Mouse (Mus musculus) forebrain, embryonic 10.5 days (tissue): Measurements from ENCODE around the gene Defb47. TPM values are rescaled to one million over a fixed set of nuclear protein-coding genes. Genes with fewer than 3 reads are reported as not detected.

Experiments
- DNase-seq: peaks from one replicate; pipeline ENCODE4 v3.0.0-alpha.2; 2017; ENCODE audit warnings: low spot score; ENCODE audit errors: extremely low spot score
- H3K27ac ChIP-seq: fragments of 300-500 bp; sonication (generic); 2 replicates; pipeline ENCODE4 v1.5.1; 2016; ENCODE audit warnings: mild to moderate bottlenecking
- H3K27me3 ChIP-seq: fragments of 300-500 bp; sonication (generic); 2 replicates; pipeline ENCODE4 v1.6.1; 2016; ENCODE audit warnings: mild to moderate bottlenecking; ENCODE audit not compliant: poor library complexity, severe bottlenecking
- H3K36me3 ChIP-seq: fragments of 300-500 bp; sonication (generic); replicated peaks from 2 replicates; pipeline ENCODE4 v1.6.1; 2016; ENCODE audit warnings: mild to moderate bottlenecking, moderate library complexity
- H3K4me1 ChIP-seq: fragments of 300-500 bp; sonication (generic); 2 replicates; pipeline ENCODE4 v1.6.1; 2016
- H3K4me3 ChIP-seq: fragments of 300-500 bp; sonication (generic); 2 replicates; pipeline ENCODE4 v1.5.1; 2016; ENCODE audit warnings: mild to moderate bottlenecking, moderate library complexity
- H3K9me3 ChIP-seq: fragments of 300-500 bp; sonication (generic); 2 replicates; pipeline ENCODE4 v1.6.1; 2016; ENCODE audit warnings: mild to moderate bottlenecking, moderate library complexity
- WGBS: fragments of 180-500 bp; shearing (Covaris S2); methylation state at CpG from one replicate; pipeline ENCODE4 v1.1.7; 2016; 5-methylcytosine and 5-hydroxymethylcytosine counted together
- polyA plus RNA-seq: library from polyadenylated mRNA; unstranded; fragments of >200 nt; fragmentation: Nextera tagmentation; extraction: Ambion mirVana; gene quantifications from 2 replicates; pipeline ENCODE4 v1.2.1, GENCODE M21; 2016

The Defb47 gene
- polyA plus RNA-seq = not detected in 2 replicates

DNA sequence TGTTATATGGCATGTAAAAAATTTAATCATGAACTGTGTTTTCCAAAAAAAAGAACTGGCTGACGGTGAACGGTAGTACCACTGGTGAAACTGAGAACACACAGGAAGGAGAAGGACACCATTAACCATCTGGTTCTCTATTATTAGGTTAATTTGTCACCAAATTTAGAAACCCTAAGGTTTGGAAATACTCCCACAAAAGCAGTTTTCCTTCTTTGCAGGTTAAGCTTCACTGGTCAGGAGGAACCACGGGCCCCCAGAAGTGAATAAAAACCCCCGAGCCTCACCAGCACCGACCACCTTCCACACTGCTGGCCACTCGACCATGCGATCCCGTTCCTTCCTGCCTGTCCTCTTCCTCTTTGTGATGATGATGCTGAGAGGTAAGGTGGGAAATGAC, at the start of gene Defb47:
TSS of gene Defb47 (plus strand) at position 301 of the 400 bp plus-strand sequence.
- Histone ChIP-seq H3K4me3 (no peak within 1 kb of the TSS), H3K27ac (no peak within 1 kb of the TSS), H3K4me1 (0 out of 2 replicates have a peak, but pooled peaks cover 6% of the 10 kb centered on the region), H3K27me3 (no peaks in the 10 kb centered on the region), H3K9me3 (no peaks in the 10 kb centered on the region), H3K36me3 (no peaks in the 10 kb centered on the region)
- 92% methylated on average over 8 of the region's 8 CpGs for WGBS
- no peak for DNase-seq

GRCm38 (mm10) chr14:62956091-62956490, 41.8 kb upstream of the Defb47 start:
- H3K4me3 ChIP-seq = no peak overlapping the region
- no peaks in the 10 kb centered on the region for H3K4me1 ChIP-seq
- WGBS = 93% methylated on average over 9 of the region's 9 CpGs
- no peaks in the 10 kb centered on the region for H3K27me3 ChIP-seq
- H3K9me3 ChIP-seq = no peaks in the 10 kb centered on the region
- no peak overlapping the region for H3K27ac ChIP-seq
- DNase-seq = no peak
- peaks cover 85% of the 10 kb centered on the region for H3K36me3 ChIP-seq

DNA sequence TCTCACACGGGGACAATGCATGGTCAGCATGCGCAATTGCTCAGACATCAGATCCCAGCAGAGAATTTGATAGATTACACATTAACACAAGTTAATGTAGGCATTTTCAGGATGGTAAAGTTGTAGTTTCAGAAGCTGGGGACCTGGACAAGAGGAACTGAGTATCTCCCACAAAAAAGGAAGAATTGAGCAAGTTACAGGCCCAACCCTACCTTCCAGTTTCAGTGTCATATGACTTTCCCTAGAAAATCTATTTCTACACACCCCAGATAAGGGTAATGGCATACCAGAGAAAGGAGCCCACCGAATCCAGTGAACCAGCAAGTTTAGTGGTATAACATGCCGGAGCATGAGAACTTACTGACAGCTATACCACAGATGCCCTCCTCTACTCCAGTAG, 34.2 kb upstream of the Defb47 start:
- Histone ChIP-seq H3K27me3 (no peaks in the 10 kb centered on the region), H3K4me1 (peaks cover 13% of the 10 kb centered on the region), H3K27ac (no peak overlapping the region), H3K4me3 (no peak overlapping the region), H3K9me3 (no peaks in the 10 kb centered on the region), H3K36me3 (peaks cover 20% of the 10 kb centered on the region)
- 87% methylated on average over 4 of the region's 4 CpGs for WGBS
- no peak for DNase-seq

DNA sequence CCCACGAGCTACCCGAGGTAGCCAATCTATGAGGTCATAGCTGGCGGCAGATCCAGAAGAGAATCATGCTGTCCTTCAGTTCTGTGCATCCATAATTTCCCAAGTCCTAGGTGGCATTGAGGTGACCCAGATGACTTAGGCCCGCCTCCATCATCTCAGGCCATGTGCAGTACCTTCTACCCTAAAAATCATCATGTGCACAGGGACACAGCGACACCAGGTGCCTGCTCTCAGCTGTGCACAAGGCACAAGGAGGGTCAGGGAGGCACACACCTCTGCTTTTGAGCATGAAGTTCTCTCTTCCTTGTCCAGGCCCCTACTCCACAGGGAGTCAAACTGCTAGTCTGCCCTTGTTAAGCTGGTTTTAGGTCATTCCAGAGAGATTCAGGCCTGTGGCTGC, 32.5 kb upstream of the Defb47 start:
- Histone ChIP-seq H3K27me3 (no peaks in the 10 kb centered on the region), H3K4me3 (peak overlapping the region; percentile 49), H3K9me3 (no peaks in the 10 kb centered on the region), H3K27ac (peak overlapping the region; percentile 72; the same call in 1 of the 2 replicates), H3K4me1 (peaks cover 13% of the 10 kb centered on the region), H3K36me3 (peaks cover 3% of the 10 kb centered on the region; the same call in 1 of the 2 replicates)
- no peak for DNase-seq
- 86% methylated on average over 5 of the region's 5 CpGs for WGBS

GRCm38 (mm10) chr14:62965811-62966520, 31.9 kb upstream of the Defb47 start:
- whole genome bisulfite sequencing = 29% methylated on average over 15 of the region's 15 CpGs
- H3K27me3 ChIP-seq = no peaks in the 10 kb centered on the region
- peaks cover 3% of the 10 kb centered on the region; the same call in 1 of the 2 replicates for H3K36me3 ChIP-seq
- peak overlapping the region; percentile 49 for H3K4me3 ChIP-seq
- DNase-seq = no peak
- peak overlapping the region; percentile 72 for H3K27ac ChIP-seq
- no peaks in the 10 kb centered on the region for H3K9me3 ChIP-seq
- H3K4me1 ChIP-seq = peaks cover 13% of the 10 kb centered on the region

DNA sequence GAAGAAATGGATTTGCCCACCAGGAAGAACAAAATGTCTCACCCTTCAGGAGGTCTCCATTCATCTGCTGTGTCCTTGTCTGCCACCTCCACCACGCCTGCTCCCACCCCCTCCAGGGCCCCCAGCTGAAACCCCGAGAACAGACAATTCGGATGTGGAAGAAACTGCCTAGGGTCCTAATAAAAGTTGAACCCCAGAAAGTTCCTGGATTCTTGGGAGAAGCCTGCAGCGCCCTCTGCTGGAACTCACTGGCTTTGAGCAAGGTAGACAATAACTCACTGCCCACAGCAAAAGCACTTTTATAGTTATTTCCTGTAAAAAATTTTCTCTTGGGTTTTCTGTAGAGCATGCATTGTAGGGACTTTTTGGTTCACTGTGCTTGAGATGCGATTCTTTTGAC, 22.8 kb upstream of the Defb47 start:
- DNase-seq = peak; percentile 68
- Histone ChIP-seq H3K9me3 (no peaks in the 10 kb centered on the region), H3K27me3 (no peaks in the 10 kb centered on the region), H3K4me1 (0 out of 2 replicates have a peak, but pooled peaks cover 4% of the 10 kb centered on the region), H3K27ac (0 out of 2 replicates have a peak overlapping the region, but pooled peaks have one; percentile 11), H3K36me3 (no peaks in the 10 kb centered on the region), H3K4me3 (no peak overlapping the region)
- 18% methylated on average over 5 of the region's 5 CpGs for WGBS

- Histone ChIP-seq H3K27ac (no peak overlapping the region), H3K4me1 (0 out of 2 replicates have a peak, but pooled peaks cover 1% of the 10 kb centered on the region), H3K4me3 (no peak overlapping the region), H3K36me3 (no peaks in the 10 kb centered on the region), H3K9me3 (no peaks in the 10 kb centered on the region), H3K27me3 (no peaks in the 10 kb centered on the region)
- DNase-seq = no peak
- 79% methylated on average over 1 of the region's 1 CpGs for WGBS
Observed at GRCm38 (mm10) chr14:62979815-62980214, 18.1 kb upstream of the Defb47 start.

DNA sequence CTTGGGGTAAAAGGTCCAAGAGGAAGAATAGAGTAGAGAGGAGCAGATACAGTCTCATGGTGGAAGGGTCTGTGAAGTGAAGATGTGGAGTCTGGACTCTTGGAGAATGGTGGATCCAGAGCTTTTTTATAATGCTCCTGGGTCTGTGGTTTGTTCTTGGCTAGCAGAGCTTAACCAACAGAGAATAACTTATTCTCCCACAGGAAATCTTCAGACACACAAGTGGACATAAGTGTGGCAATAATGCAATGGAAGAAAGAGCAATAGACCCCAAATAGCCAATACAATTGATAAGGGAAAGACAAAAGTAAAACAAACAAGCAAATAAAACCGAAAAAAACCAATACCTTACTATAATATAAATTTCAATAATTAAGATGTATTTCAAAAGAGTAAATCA, 13.5 kb upstream of the Defb47 start, which contains the start of gene Defb48:
TSS of gene Defb48 (minus strand) at position 101 of the 400 bp plus-strand sequence.
- no peaks in the 10 kb centered on the region for H3K4me1 ChIP-seq
- no peaks in the 10 kb centered on the region for H3K9me3 ChIP-seq
- no peaks in the 10 kb centered on the region for H3K27me3 ChIP-seq
- 70% methylated on average over 1 of the region's 1 CpGs for WGBS
- H3K36me3 ChIP-seq = no peaks in the 10 kb centered on the region
- no peak for DNase-seq
- no peak within 1 kb of the TSS for H3K4me3 ChIP-seq
- no peak within 1 kb of the TSS for H3K27ac ChIP-seq

GRCm38 (mm10) chr14:62991271-62991670, 6.6 kb upstream of the Defb47 start:
- Histone ChIP-seq H3K36me3 (no peaks in the 10 kb centered on the region), H3K4me3 (no peak overlapping the region), H3K27ac (no peak overlapping the region), H3K27me3 (no peaks in the 10 kb centered on the region), H3K9me3 (no peaks in the 10 kb centered on the region), H3K4me1 (peaks cover 15% of the 10 kb centered on the region; the same call in 1 of the 2 replicates)
- no peak for DNase-seq
- WGBS = 83% methylated on average over 3 of the region's 3 CpGs

DNA sequence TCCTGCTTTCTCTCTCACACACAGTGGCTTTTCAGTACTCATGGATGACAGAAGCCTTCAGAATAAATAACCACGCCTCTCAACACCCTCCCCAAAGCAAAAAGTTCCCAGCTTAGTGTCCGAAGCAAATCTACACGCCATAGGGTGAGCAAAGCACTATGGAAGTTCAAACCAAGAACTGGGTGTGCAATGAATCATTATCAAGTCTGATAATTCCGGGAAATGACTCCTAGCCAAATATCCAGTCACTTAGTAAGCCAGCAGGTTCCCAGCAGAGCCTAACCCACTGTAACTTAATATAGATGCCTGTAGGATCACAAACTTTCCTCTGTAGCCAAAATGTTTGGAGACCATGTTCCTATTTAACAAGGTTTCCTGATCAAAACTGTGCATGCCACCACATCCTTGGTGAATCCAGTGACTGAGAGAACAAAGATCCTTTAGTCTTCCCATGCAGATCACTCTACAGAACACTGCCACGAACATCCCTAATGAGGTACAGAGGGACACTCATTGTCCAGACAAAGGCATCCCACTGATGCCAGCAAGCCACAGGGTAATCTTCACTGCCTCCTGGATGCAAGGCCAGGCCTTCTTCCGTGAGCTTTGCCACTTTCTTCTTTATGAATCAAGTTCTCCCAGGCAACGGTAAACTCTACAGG, 5.9 kb upstream of the Defb47 start:
- DNase-seq = no peak
- no peak overlapping the region for H3K27ac ChIP-seq
- no peak overlapping the region for H3K4me3 ChIP-seq
- no peaks in the 10 kb centered on the region for H3K36me3 ChIP-seq
- WGBS = 60% methylated on average over 7 of the region's 7 CpGs
- no peaks in the 10 kb centered on the region for H3K27me3 ChIP-seq
- H3K4me1 ChIP-seq = peaks cover 15% of the 10 kb centered on the region; the same call in 1 of the 2 replicates
- no peaks in the 10 kb centered on the region for H3K9me3 ChIP-seq

DNA sequence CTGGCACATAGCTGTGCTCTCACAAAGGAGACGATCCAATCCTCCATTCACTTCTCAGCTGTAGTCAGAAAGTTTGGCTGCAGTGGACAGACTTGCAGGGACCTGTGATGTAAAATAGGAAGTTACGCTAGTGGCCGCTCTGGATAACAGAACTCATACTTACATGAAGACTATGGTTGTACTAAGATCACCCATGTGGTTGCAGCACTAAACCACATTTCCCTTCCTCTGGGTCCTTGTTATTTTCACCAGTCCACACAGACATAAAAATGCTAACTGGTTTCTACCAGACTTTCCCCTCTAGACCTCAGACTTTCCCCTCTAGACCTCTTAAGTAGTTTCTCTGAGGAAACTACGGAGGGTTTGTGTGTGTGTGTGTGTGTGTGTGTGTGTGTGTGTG, 1.1 kb downstream of the Defb47 start:
- DNase-seq = no peak
- Histone ChIP-seq H3K27me3 (no peaks in the 10 kb centered on the region), H3K27ac (no peak overlapping the region), H3K36me3 (no peaks in the 10 kb centered on the region), H3K9me3 (no peaks in the 10 kb centered on the region), H3K4me3 (no peak overlapping the region), H3K4me1 (no peaks in the 10 kb centered on the region)
- 87% methylated on average over 4 of the region's 4 CpGs for WGBS

- Histone ChIP-seq H3K9me3 (no peaks in the 10 kb centered on the region), H3K27me3 (no peaks in the 10 kb centered on the region), H3K36me3 (no peaks in the 10 kb centered on the region), H3K27ac (no peak overlapping the region), H3K4me1 (no peaks in the 10 kb centered on the region), H3K4me3 (no peak overlapping the region)
- 93% methylated on average over 2 of the region's 2 CpGs for WGBS
- DNase-seq = no peak
Observed at GRCm38 (mm10) chr14:63002588-63002987, 4.7 kb downstream of the Defb47 start.

- Histone ChIP-seq H3K9me3 (no peaks in the 10 kb centered on the region), H3K36me3 (no peaks in the 10 kb centered on the region), H3K27me3 (no peaks in the 10 kb centered on the region), H3K27ac (no peak within 1 kb of the TSS), H3K4me3 (no peak within 1 kb of the TSS), H3K4me1 (no peaks in the 10 kb centered on the region)
- 95% methylated on average over 5 of the region's 5 CpGs for WGBS
- DNase-seq = no peak
Observed at GRCm38 (mm10) chr14:63011471-63011870, 13.6 kb downstream of the Defb47 start, which contains the start of gene Defb43. Gene Defb43, plus strand, starts transcription at chr14:63011771.
